Mouse (Mus musculus) stomach, embryonic 16.5 days (tissue): Measurements from ENCODE around the gene Uncx. TPM values are rescaled to one million over a fixed set of nuclear protein-coding genes. Genes with fewer than 3 reads are reported as not detected.

ENCODE experiments used
- ATAC-seq: fragments of 200-750 bp; cut with Nextera tagmentation; 2 replicates; pipeline ENCODE4 v1.8.0; 2017; ENCODE audit warnings: moderate number of reproducible peaks, moderate TSS enrichment; ENCODE audit not compliant: insufficient read depth, low FRiP score
- H3K27ac ChIP-seq: fragments of 300-500 bp; sonication (generic); 2 replicates; pipeline ENCODE4 v1.5.1; 2014; ENCODE audit warnings: low read length
- H3K27me3 ChIP-seq: fragments of 300-500 bp; sonication (generic); 2 replicates; pipeline ENCODE4 v1.6.1; 2014; ENCODE audit warnings: low read length, control low read depth, mixed read lengths; ENCODE audit not compliant: control insufficient read depth, insufficient read depth
- H3K36me3 ChIP-seq: fragments of 300-500 bp; sonication (generic); 2 replicates; pipeline ENCODE4 v1.6.1; 2014; ENCODE audit warnings: low read length; ENCODE audit not compliant: control insufficient read depth, insufficient read depth
- H3K4me1 ChIP-seq: fragments of 300-500 bp; sonication (generic); 2 replicates; pipeline ENCODE4 v1.6.1; 2014; ENCODE audit warnings: low read length, control low read depth, mixed read lengths; ENCODE audit not compliant: control insufficient read depth, insufficient read depth
- H3K4me2 ChIP-seq: fragments of 300-500 bp; sonication (generic); 2 replicates; pipeline ENCODE4 v1.6.1; 2014; ENCODE audit warnings: low read depth, low read length, mixed read lengths
- H3K4me3 ChIP-seq: fragments of 300-500 bp; sonication (generic); replicated peaks from 2 replicates; pipeline ENCODE4 v1.5.1; 2014; ENCODE audit warnings: mild to moderate bottlenecking, low read length
- H3K9ac ChIP-seq: fragments of 300-500 bp; sonication (generic); 2 replicates; pipeline ENCODE4 v1.6.1; 2014; ENCODE audit warnings: low read length
- H3K9me3 ChIP-seq: fragments of 300-500 bp; sonication (generic); replicated peaks from 2 replicates; pipeline ENCODE4 v1.6.1; 2016; ENCODE audit warnings: low read length, control low read depth; ENCODE audit not compliant: control insufficient read depth
- WGBS: fragments of 180-500 bp; shearing (Covaris S2); extraction: QIAGEN DNeasy Blood & Tissue Kit; methylation state at CpG from one replicate; pipeline ENCODE4 v1.1.7; 2014; 5-methylcytosine and 5-hydroxymethylcytosine counted together
- polyA plus RNA-seq: library from polyadenylated mRNA; unstranded; fragments of >200 nt; fragmentation: Nextera tagmentation; extraction: Ambion mirVana; gene quantifications from 2 replicates; pipeline ENCODE4 v1.2.1, GENCODE M21; 2015

The Uncx gene
- polyA plus RNA-seq, 1 experiment from 2014 or later, result not detected

DNA sequence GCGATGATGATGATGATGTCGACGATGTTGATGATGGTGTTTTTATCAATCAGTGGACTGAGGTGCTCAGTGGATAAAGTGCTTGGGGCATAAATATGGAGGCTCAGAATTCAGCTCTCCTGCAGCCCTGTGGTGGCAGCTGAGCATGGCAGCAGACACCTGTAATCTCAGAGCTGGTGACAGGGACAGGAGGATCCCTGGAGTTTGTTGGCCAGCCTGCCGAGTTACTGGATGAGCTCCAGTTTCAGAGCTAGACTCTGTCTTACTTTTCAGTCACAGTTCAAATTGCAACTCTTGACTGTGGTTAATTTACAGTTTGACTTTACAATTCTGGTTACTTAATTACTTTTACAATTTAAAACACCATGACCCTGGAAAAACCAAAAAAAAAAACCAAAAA is 31.1 kb upstream of the Uncx start:
- H3K4me1 ChIP-seq, result no peaks in the 10 kb centered on the region
- no peak overlapping the region for H3K4me3 ChIP-seq
- no peaks in the 10 kb centered on the region for H3K27me3 ChIP-seq
- no peak overlapping the region for H3K9ac ChIP-seq
- H3K4me2 ChIP-seq, result no peak overlapping the region
- ATAC-seq, result no peak
- H3K36me3 ChIP-seq, result no peaks in the 10 kb centered on the region
- 83% methylated on average over 4 of the region's 4 CpGs for WGBS
- H3K27ac ChIP-seq, result no peak overlapping the region
- H3K9me3 ChIP-seq, result no peaks in the 10 kb centered on the region

DNA sequence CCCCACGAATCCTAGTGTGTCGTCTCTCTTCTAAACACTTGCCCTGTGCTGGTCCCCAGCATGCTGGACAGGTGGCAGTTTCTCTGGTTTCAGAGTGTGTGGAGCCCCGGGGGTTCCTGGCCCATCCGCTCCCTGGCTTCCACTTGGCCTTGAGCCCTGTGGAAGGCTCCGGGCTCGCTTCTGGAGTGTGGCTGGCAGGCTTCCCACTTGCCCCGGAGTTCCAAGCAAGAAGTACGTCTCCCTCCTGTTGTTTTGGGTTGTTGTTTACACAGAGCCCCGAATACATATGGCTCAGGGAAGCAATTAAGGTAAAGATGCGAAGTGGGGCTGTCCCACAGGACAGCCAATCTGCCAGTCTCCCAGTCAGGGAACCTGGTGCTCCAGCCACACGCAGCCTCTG is 27.0 kb upstream of the Uncx start:
- 25% methylated on average over 11 of the region's 11 CpGs for WGBS
- H3K4me1 ChIP-seq, result no peaks in the 10 kb centered on the region
- no peak for ATAC-seq
- no peak overlapping the region for H3K4me3 ChIP-seq
- no peak overlapping the region for H3K9ac ChIP-seq
- H3K9me3 ChIP-seq, result no peaks in the 10 kb centered on the region
- no peaks in the 10 kb centered on the region for H3K27me3 ChIP-seq
- no peak overlapping the region for H3K27ac ChIP-seq
- no peak overlapping the region for H3K4me2 ChIP-seq
- H3K36me3 ChIP-seq, result no peaks in the 10 kb centered on the region

DNA sequence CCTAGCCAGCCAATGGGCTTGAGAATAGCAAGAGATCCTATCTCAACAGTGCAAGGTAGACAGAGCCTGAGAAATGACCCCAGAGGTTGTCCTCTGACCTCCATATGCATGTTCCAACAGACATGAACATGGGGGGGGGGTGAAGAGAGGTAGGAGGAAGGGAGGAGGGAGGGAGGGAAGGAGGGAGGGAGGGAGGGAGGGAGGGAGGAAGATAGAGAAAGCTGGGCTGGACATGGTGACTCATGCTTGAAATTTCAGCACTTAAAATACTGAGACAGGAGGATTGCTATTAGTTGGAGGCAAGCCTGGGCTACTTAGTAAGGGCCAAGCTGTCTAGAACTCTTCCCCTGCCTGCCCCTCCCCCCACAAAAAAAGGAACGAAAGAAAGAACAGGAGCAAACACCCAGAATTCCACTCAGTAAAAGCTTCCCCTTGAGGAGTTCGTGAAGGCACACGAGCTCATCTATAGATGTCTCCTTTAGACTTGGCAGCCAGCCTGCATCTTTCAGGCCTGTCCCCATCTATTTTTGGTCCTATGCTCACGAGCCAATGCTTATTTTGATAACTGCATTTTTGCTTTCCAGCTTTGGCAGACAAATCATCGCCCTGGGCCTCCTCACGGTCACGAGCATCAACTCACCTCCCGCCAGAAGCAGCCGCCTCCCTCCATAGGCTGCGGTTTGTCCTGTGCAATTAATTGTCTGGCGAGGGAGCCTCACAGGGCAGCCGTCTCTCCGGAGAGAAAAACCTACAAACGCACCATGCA is 23.0 kb upstream of the Uncx start:
- Histone ChIP-seq H3K4me1 (no peaks in the 10 kb centered on the region), H3K9me3 (no peaks in the 10 kb centered on the region), H3K27ac (no peak overlapping the region), H3K27me3 (no peaks in the 10 kb centered on the region), H3K4me2 (no peak overlapping the region), H3K36me3 (no peaks in the 10 kb centered on the region), H3K4me3 (no peak overlapping the region), H3K9ac (no peak overlapping the region)
- 39% methylated on average over 14 of the region's 14 CpGs for WGBS
- ATAC-seq, result peak; percentile 10; the same call in 1 of the 2 replicates

DNA sequence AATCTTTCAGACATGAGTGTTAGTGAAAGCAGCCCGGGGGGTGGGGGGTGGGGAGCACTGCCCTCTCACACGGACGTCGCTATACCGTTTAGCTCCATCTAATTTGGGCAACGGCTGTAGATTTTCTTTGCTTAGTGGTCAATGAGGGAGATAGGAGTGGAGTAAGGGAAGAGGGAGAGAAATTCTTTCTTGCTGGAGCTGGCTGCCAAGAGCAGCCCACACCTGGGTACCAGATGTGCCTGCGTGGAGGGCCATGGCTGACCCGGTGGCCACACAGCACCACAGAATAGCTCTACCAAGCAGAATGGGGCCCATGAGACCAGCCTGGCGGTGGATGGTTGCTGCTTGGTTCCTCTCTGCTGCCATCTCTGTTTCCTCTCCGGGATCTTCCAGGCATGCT is 21.3 kb upstream of the Uncx start:
- WGBS, result 66% methylated on average over 10 of the region's 10 CpGs
- H3K4me1 ChIP-seq, result no peaks in the 10 kb centered on the region
- no peaks in the 10 kb centered on the region for H3K9me3 ChIP-seq
- no peak overlapping the region for H3K4me2 ChIP-seq
- no peaks in the 10 kb centered on the region for H3K36me3 ChIP-seq
- H3K9ac ChIP-seq, result no peak overlapping the region
- H3K4me3 ChIP-seq, result no peak overlapping the region
- no peak overlapping the region for H3K27ac ChIP-seq
- no peaks in the 10 kb centered on the region for H3K27me3 ChIP-seq
- ATAC-seq, result no peak

DNA sequence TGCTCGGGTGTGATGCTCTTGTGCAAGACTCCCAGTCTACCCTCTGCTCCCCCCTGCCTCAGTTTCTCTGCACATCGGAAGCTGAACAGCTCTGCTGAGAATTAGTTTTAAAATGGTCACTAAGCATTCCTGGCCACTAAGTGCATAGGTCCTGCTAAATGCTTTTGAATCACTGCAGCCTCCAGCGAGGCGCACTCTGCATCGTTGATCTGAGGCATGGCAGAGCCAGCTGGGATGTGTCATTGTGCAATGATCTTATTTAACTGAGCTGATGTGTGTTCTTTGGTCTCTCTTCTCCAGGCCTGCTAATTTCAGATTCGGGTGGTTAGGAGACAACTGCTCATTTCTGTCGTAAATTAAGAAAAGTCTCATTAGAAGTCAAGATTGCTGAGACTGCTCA is 14.4 kb upstream of the Uncx start:
- no peak for ATAC-seq
- no peaks in the 10 kb centered on the region for H3K36me3 ChIP-seq
- no peaks in the 10 kb centered on the region for H3K9me3 ChIP-seq
- no peak overlapping the region for H3K4me3 ChIP-seq
- H3K27me3 ChIP-seq, result peaks cover 19% of the 10 kb centered on the region
- no peak overlapping the region for H3K9ac ChIP-seq
- no peak overlapping the region for H3K27ac ChIP-seq
- WGBS, result 43% methylated on average over 7 of the region's 7 CpGs
- no peak overlapping the region for H3K4me2 ChIP-seq
- H3K4me1 ChIP-seq, result no peaks in the 10 kb centered on the region

DNA sequence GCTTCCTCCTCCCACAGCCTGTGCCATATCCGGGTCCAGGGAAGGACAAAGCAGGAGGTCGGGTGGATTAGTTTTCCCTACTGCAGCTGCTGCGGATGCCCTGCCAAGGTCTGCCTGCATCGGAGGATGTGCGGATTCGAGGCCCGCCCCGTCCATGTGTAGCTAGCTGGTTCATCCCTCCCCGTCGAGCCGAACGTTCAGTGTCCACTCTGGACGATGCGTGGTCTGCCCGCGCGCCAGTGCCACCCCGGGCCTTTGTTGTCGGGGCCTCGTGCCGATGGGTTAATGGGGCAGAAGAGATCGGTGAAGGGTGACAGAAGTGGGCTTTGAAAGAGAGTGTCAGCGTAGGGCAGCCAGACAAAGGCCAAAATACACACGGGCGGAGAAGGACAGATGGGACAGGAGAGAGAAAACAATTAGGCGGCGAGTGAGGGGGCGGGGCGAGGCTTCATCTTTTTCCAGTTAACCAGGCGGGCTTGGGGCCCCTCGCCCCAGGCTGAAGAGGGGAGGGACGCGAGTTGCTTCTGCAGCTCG is 7.8 kb upstream of the Uncx start:
- no peak overlapping the region for H3K9ac ChIP-seq
- H3K9me3 ChIP-seq, result no peaks in the 10 kb centered on the region
- H3K4me1 ChIP-seq, result peaks cover 4% of the 10 kb centered on the region; the same call in 1 of the 2 replicates
- H3K27me3 ChIP-seq, result peaks cover 68% of the 10 kb centered on the region
- no peak overlapping the region for H3K4me2 ChIP-seq
- no peak for ATAC-seq
- H3K27ac ChIP-seq, result no peak overlapping the region
- WGBS, result under 1% methylated on average over 34 of the region's 34 CpGs
- peak overlapping the region; percentile 2; the same call in 1 of the 2 replicates for H3K4me3 ChIP-seq
- H3K36me3 ChIP-seq, result no peaks in the 10 kb centered on the region

DNA sequence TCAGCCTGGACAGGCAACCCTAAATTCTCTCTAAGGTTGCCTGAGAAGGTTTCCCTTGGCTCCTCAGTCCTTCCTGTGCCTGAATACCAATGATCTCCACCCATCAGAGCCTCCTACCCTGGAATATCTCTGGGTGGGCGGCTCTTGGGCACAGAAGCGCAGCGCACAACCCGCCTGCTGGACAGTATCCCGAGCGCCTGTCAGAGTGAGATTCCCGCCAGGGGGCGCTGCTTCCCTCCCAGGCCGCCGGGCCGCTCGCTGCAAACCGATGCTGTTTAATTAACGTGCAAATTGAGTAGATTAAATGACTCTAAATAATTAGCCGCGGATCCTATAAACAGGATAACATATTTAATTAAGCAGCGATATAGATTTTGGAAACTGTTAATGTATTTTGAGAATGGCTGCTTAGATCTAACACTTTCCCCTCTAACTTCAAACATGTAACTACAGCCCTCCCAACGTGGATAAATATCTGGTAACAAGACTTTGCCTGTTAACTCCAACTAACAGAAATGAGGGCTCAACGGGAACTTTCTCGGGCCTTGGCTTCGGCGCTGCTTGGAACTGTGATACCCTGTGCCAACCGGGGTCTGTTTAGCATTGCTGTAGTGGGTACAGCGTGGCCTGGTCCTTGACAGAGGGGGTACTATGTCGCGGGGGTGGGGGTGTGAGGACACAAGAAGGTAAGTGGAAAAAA is 6.9 kb upstream of the Uncx start:
- Histone ChIP-seq H3K9ac (no peak overlapping the region), H3K9me3 (no peaks in the 10 kb centered on the region), H3K4me1 (peaks cover 4% of the 10 kb centered on the region; the same call in 1 of the 2 replicates), H3K4me2 (no peak overlapping the region), H3K36me3 (no peaks in the 10 kb centered on the region), H3K27me3 (peaks cover 72% of the 10 kb centered on the region), H3K27ac (no peak overlapping the region), H3K4me3 (no peak overlapping the region)
- WGBS, result 3% methylated on average over 26 of the region's 26 CpGs
- peak; percentile 60; the same call in 1 of the 2 replicates for ATAC-seq

DNA sequence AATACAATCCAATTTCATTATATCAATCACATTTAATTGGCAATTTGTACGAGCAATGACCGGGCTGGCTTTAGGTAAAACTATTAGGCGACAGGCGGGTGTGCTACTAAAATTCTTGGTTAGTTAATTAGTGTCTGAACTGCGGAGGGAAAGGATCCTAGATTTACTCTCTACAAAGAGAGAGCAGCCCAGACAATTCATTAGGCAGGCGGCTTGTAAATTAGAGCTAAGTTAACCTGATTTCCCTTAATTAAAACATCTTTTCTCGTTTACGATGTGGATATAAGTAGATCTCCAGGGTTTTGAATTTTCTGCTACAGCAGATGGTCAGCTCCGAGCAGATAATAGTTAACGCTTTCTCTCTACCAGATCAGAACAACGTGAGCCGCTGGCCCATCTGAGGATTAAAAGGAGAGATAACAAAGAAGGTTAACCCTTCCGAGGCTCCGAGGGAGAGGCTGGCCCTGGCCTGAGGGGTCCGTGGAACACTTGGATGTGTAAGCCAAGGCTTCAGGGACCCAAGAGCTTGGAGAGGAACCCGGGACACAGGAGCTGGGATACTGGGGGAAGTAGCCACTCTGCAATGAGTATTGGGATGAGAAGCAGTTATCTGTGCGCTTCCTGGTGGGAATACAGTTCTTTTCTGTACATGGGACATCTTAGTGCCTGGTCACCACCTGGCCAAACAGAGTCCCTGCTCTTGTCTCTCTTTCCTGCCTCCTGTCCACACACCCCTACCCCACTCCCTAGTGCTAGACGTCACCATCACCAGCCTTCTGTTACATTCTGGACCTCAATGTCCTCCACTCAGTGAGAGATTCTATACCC is 6.2 kb upstream of the Uncx start:
- Histone ChIP-seq H3K27me3 (peaks cover 72% of the 10 kb centered on the region), H3K36me3 (no peaks in the 10 kb centered on the region), H3K9me3 (no peaks in the 10 kb centered on the region), H3K9ac (no peak overlapping the region), H3K4me3 (no peak overlapping the region), H3K27ac (no peak overlapping the region), H3K4me2 (no peak overlapping the region), H3K4me1 (peaks cover 4% of the 10 kb centered on the region; the same call in 1 of the 2 replicates)
- WGBS, result 14% methylated on average over 18 of the region's 18 CpGs
- ATAC-seq, result no peak
